Mouse (Mus musculus) urinary bladder, postnatal 36 days (tissue): ENCODE results near the gene Tmem258.
A peak's percentile ranks its signal among the peaks of the same experiment; 100 is the strongest.

Source experiments
- DNase-seq, 2 experiments: peaks; one replicate each; pipeline ENCODE4 v3.0.0; 2022; ENCODE audit warnings: low spot score in 2 of 2, mixed read lengths in 1 of 2

The Tmem258 gene

GRCm38 (mm10) chr19:10184096-10184495 is 19.7 kb upstream of the Tmem258 start:
- DNase-seq, result no peak

- DNase-seq, result no peak
Observed at GRCm38 (mm10) chr19:10185876-10186275, 17.9 kb upstream of the Tmem258 start.

- no peak for DNase-seq
Observed at GRCm38 (mm10) chr19:10186569-10186968, 17.2 kb upstream of the Tmem258 start.

GRCm38 (mm10) chr19:10188281-10188811 is 15.5 kb upstream of the Tmem258 start:
- no peak for DNase-seq

GRCm38 (mm10) chr19:10189022-10189421 is 14.8 kb upstream of the Tmem258 start:
- DNase-seq, result no peak

GRCm38 (mm10) chr19:10189940-10190339 is 13.9 kb upstream of the Tmem258 start:
- DNase-seq, result no peak

- DNase-seq, result peak; percentile 69 to 78
Observed at GRCm38 (mm10) chr19:10190796-10191195, 13.0 kb upstream of the Tmem258 start.

GRCm38 (mm10) chr19:10191326-10191725 is 12.5 kb upstream of the Tmem258 start:
- DNase-seq, result no peak

GRCm38 (mm10) chr19:10194337-10194736 is 9.5 kb upstream of the Tmem258 start:
- DNase-seq, result no peak

GRCm38 (mm10) chr19:10195252-10195651 is 8.6 kb upstream of the Tmem258 start:
- no peak for DNase-seq

GRCm38 (mm10) chr19:10197130-10197529 is 6.7 kb upstream of the Tmem258 start:
- DNase-seq, result no peak

GRCm38 (mm10) chr19:10198286-10198685 is 5.5 kb upstream of the Tmem258 start:
- no peak for DNase-seq

GRCm38 (mm10) chr19:10198723-10199122 is 5.1 kb upstream of the Tmem258 start:
- peak in 1 of 2 experiments; percentile 79 for DNase-seq

GRCm38 (mm10) chr19:10203146-10203847 is 517 bp upstream of the Tmem258 start:
- DNase-seq, result no peak

GRCm38 (mm10) chr19:10204616-10205001 is 795 bp downstream of the Tmem258 start:
- peak in 1 of 2 experiments; percentile 35 for DNase-seq

- DNase-seq, result no peak
Observed at GRCm38 (mm10) chr19:10205051-10205450, 1.2 kb downstream of the Tmem258 start.

GRCm38 (mm10) chr19:10208851-10209250 is 5.0 kb downstream of the Tmem258 start:
- DNase-seq, result no peak

GRCm38 (mm10) chr19:10210885-10211284 is 7.1 kb downstream of the Tmem258 start:
- no peak for DNase-seq

- DNase-seq, result no peak
Observed at GRCm38 (mm10) chr19:10213796-10214471, 10.1 kb downstream of the Tmem258 start.

GRCm38 (mm10) chr19:10216101-10216500 is 12.3 kb downstream of the Tmem258 start:
- no peak for DNase-seq

- no peak for DNase-seq
Observed at GRCm38 (mm10) chr19:10219108-10219507, 15.3 kb downstream of the Tmem258 start.

- no peak for DNase-seq
Observed at GRCm38 (mm10) chr19:10219593-10219992, 15.8 kb downstream of the Tmem258 start.

GRCm38 (mm10) chr19:10221585-10221984 is 17.8 kb downstream of the Tmem258 start:
- no peak for DNase-seq
